Mouse (Mus musculus) MEL (cell line): ENCODE results near the gene Sin3b. TPM values are rescaled to one million over a fixed set of nuclear protein-coding genes. Genes with fewer than 3 reads are reported as not detected.
A peak's percentile ranks its signal among the peaks of the same experiment; 100 is the strongest.
"Not testable (repeated sequence)": the region's sequence is repeated elsewhere in the genome, so short reads cannot be mapped to it uniquely, and the experiment has no call there.

Experiments
- DNase-seq: peaks from one replicate; pipeline ENCODE4 v3.0.0; 2011; ENCODE audit warnings: low read depth, low spot score
- H3K27ac ChIP-seq: 2 replicates; pipeline ENCODE4 v1.5.1; 2012; ENCODE audit warnings: low read depth, mild to moderate bottlenecking, control low read depth, low read length, moderate library complexity; ENCODE audit not compliant: control insufficient read depth
- H3K27me3 ChIP-seq, 2 experiments: fragments of 150-350 bp in 1 of 2; sonication (generic) in 1 of 2; 2 replicates each; pipeline ENCODE4 v1.6.1; 2012; ENCODE audit warnings: low read length in 2 of 2, mild to moderate bottlenecking in 2 of 2, improper control_type of control experiment in 1 of 2, moderate library complexity in 1 of 2; ENCODE audit not compliant: insufficient read depth in 2 of 2, control insufficient read depth in 1 of 2
- H3K36me3 ChIP-seq, 2 experiments: 2 replicates each; pipeline ENCODE4 v1.6.1; 2012 to 2014; ENCODE audit warnings: low read length in 2 of 2, improper control_type of control experiment in 1 of 2, inconsistent platforms in 1 of 2, mild to moderate bottlenecking in 1 of 2; ENCODE audit not compliant: insufficient read depth in 2 of 2, control insufficient read depth in 1 of 2
- H3K4me1 ChIP-seq, 2 experiments: fragments of 150-350 bp in 1 of 2; sonication (generic) in 1 of 2; 2 replicates each; pipeline ENCODE4 v1.6.1; 2012; ENCODE audit warnings: low read length in 2 of 2, improper control_type of control experiment in 1 of 2, mild to moderate bottlenecking in 1 of 2; ENCODE audit not compliant: insufficient read depth in 2 of 2, control insufficient read depth in 1 of 2
- H3K4me3 ChIP-seq, 2 experiments: fragments of 150-350 bp in 1 of 2; sonication (generic) in 1 of 2; 2 replicates each; pipeline ENCODE4 v1.5.1; 2012; ENCODE audit warnings: low read depth in 2 of 2, low read length in 2 of 2, mild to moderate bottlenecking in 2 of 2, moderate library complexity in 2 of 2, control low read depth in 1 of 2, improper control_type of control experiment in 1 of 2; ENCODE audit not compliant: control insufficient read depth in 1 of 2, insufficient read depth in 1 of 2
- H3K79me2 ChIP-seq: 2 replicates; pipeline ENCODE4 v1.6.1; 2012; ENCODE audit warnings: mild to moderate bottlenecking, low read length, moderate library complexity; ENCODE audit not compliant: control insufficient read depth, poor library complexity, insufficient read depth
- H3K9ac ChIP-seq: 2 replicates; pipeline ENCODE4 v1.6.1; 2012; ENCODE audit warnings: low read depth, mild to moderate bottlenecking, control low read depth, low read length, moderate library complexity; ENCODE audit not compliant: control insufficient read depth, poor library complexity, severe bottlenecking
- H3K9me3 ChIP-seq: fragments of 150-350 bp; sonication (generic); replicated peaks from 2 replicates; pipeline ENCODE4 v1.6.1; 2012; ENCODE audit warnings: mild to moderate bottlenecking, low read length, improper control_type of control experiment, moderate library complexity; ENCODE audit not compliant: insufficient read depth
- CTCF ChIP-seq, 3 experiments: IDR thresholded peaks in 2 of 3; conservative IDR thresholded peaks in 1 of 3; 2 replicates each; pipeline ENCODE4 v1.5.1; 2011 to 2012; ENCODE audit warnings: low read length in 3 of 3, low read depth in 2 of 3, mild to moderate bottlenecking in 2 of 3, improper control_type of control experiment in 1 of 3, inconsistent platforms in 1 of 3, mixed read lengths in 1 of 3, moderate library complexity in 1 of 3; ENCODE audit not compliant: control insufficient read depth in 1 of 3, insufficient read depth in 1 of 3, poor library complexity in 1 of 3, severe bottlenecking in 1 of 3
- HCFC1 ChIP-seq: IDR thresholded peaks from 2 replicates; pipeline ENCODE4 v1.6.1; 2012; ENCODE audit warnings: low read depth, mild to moderate bottlenecking, inconsistent platforms, low read length, improper control_type of control experiment, moderate library complexity
- MXI1 ChIP-seq: IDR thresholded peaks from 2 replicates; pipeline ENCODE4 v1.6.1; 2011; ENCODE audit warnings: mild to moderate bottlenecking, low read depth, low read length, improper control_type of control experiment
- MYC ChIP-seq: IDR thresholded peaks from 2 replicates; pipeline ENCODE4 v1.6.1; 2011; ENCODE audit warnings: low read depth, mild to moderate bottlenecking, low read length, improper control_type of control experiment, moderate library complexity
- POLR2A ChIP-seq, 2 experiments: IDR thresholded peaks; 2 replicates each; pipeline ENCODE4 v1.6.1; 2011 to 2012; ENCODE audit warnings: low read length in 2 of 2, mild to moderate bottlenecking in 2 of 2, control low read depth in 1 of 2, improper control_type of control experiment in 1 of 2, low read depth in 1 of 2, moderate library complexity in 1 of 2; ENCODE audit not compliant: control insufficient read depth in 1 of 2, insufficient read depth in 1 of 2, poor library complexity in 1 of 2
- SIN3A ChIP-seq: IDR thresholded peaks from 2 replicates; pipeline ENCODE4 v1.6.1; 2012; ENCODE audit warnings: low read length, improper control_type of control experiment, inconsistent platforms
- SMC3 ChIP-seq: IDR thresholded peaks from 2 replicates; pipeline ENCODE4 v1.6.1; 2011; ENCODE audit warnings: low read depth, low read length, improper control_type of control experiment
- TBP ChIP-seq: IDR thresholded peaks from 2 replicates; pipeline ENCODE4 v1.8.0; 2011; ENCODE audit warnings: low read depth, low read length, improper control_type of control experiment
- UBTF ChIP-seq: IDR thresholded peaks from 2 replicates; pipeline ENCODE4 v1.6.1; 2012; ENCODE audit warnings: low read depth, mild to moderate bottlenecking, inconsistent platforms, low read length, improper control_type of control experiment, moderate library complexity, borderline replicate concordance; ENCODE audit not compliant: insufficient read depth
- USF2 ChIP-seq, 2 experiments: IDR thresholded peaks; 2 replicates each; pipeline ENCODE4 v1.6.1; 2011 to 2012; ENCODE audit warnings: improper control_type of control experiment in 2 of 2, low read length in 2 of 2, borderline replicate concordance in 1 of 2, inconsistent platforms in 1 of 2, low read depth in 1 of 2, mild to moderate bottlenecking in 1 of 2; ENCODE audit not compliant: insufficient read depth in 1 of 2
- polyA plus RNA-seq, 2 experiments: library from polyadenylated mRNA; stranded (reverse) in 1 of 2; unstranded in 1 of 2; fragments of >175 nt in 1 of 2; fragments of >200 nt in 1 of 2; gene quantifications; 2 replicates each; pipeline versions ENCODE4 v1.2.1 to v1.2.4; 2012; ENCODE audit warnings: low replicate concordance in 2 of 2, low read depth in 1 of 2; ENCODE audit not compliant: insufficient read length in 2 of 2, insufficient read depth in 1 of 2, missing spikeins in 1 of 2
- total RNA-seq: library from RNA; depleted of rRNA; stranded (reverse); fragments of 300-350 nt; gene quantifications from 2 replicates; pipeline ENCODE4 v1.2.3, GENCODE M21; 2012

Gene Sin3b
- total and polyA plus RNA-seq, 3 experiments = 115 to 139 TPM; not detected in 1

DNA sequence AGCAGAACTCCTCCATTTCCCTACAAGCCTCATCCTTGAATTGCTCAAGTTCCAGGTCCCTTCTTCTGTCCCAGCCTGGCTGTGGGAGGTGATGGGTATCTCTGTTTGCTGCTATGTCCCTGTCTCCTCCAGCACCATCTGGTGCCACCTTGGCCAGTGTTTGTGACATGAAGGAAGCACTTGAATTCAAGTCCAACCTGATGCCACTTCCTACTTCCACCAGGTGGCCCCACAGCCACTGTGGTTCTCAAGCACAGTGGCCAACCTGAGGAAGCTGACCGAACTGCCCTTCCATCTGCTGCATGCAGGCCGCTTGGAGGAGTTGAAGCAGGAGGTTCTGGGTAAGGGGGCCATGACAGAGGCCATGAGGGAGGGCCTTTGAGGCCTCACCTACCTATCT, 48.9 kb upstream of the Sin3b start:
- Histone ChIP-seq H3K4me3 (no peak overlapping the region), H3K4me1 (no peaks in the 10 kb centered on the region), H3K9ac (no peak overlapping the region), H3K27ac (no peak overlapping the region), H3K9me3 (no peaks in the 10 kb centered on the region), H3K27me3 (peaks cover 3 to 4% of the 10 kb centered on the region in 2 experiments; a peak in 1 of 4 replicates), H3K79me2 (no peaks in the 10 kb centered on the region), H3K36me3 (no peaks in the 10 kb centered on the region)
- no peak for TF ChIP-seq TBP
- peak in 2 of 3 experiments; percentile 17 to 21; a peak in 2 of 6 replicates for TF ChIP-seq CTCF (IDR thresholded peaks at IDR 0.05 in 2 of 3, conservative IDR thresholded peaks at IDR 0.05 in 1 of 3; ENCODE audit: control insufficient read depth in 1 of 3, insufficient read depth in 1 of 3, low read depth in 2 of 3, low read length in 3 of 3, poor library complexity in 1 of 3, severe bottlenecking in 1 of 3)
- peak; percentile 23; the same call in 1 of the 2 replicates for TF ChIP-seq SMC3
- no peak for TF ChIP-seq POLR2A (IDR thresholded peaks at IDR 0.05; ENCODE audit: control insufficient read depth in 1 of 2, insufficient read depth in 1 of 2, low read depth in 1 of 2, low read length in 2 of 2, poor library complexity in 1 of 2)
- TF ChIP-seq HCFC1 = no peak
- DNase-seq = no peak

GRCm38 (mm10) chr8:72676436-72676835, 46.6 kb upstream of the Sin3b start:
- Histone ChIP-seq H3K9ac (no peak overlapping the region), H3K4me3 (no peak overlapping the region), H3K27ac (no peak overlapping the region), H3K36me3 (no peaks in the 10 kb centered on the region), H3K9me3 (no peaks in the 10 kb centered on the region), H3K79me2 (no peaks in the 10 kb centered on the region), H3K27me3 (peaks cover 3 to 4% of the 10 kb centered on the region in 2 experiments; a peak in 1 of 4 replicates), H3K4me1 (no peaks in the 10 kb centered on the region)
- TF ChIP-seq MXI1 = no peak
- no peak for TF ChIP-seq CTCF (IDR thresholded peaks at IDR 0.05 in 2 of 3, conservative IDR thresholded peaks at IDR 0.05 in 1 of 3; ENCODE audit: control insufficient read depth in 1 of 3, insufficient read depth in 1 of 3, low read depth in 2 of 3, low read length in 3 of 3, poor library complexity in 1 of 3, severe bottlenecking in 1 of 3)
- no peak for TF ChIP-seq SIN3A
- no peak for TF ChIP-seq UBTF
- no peak for TF ChIP-seq POLR2A (IDR thresholded peaks at IDR 0.05; ENCODE audit: control insufficient read depth in 1 of 2, insufficient read depth in 1 of 2, low read depth in 1 of 2, low read length in 2 of 2, poor library complexity in 1 of 2)
- no peak for TF ChIP-seq USF2 (IDR thresholded peaks at IDR 0.05; ENCODE audit: borderline replicate concordance in 1 of 2, insufficient read depth in 1 of 2, low read depth in 1 of 2, low read length in 2 of 2)
- TF ChIP-seq MYC = no peak
- DNase-seq = no peak

DNA sequence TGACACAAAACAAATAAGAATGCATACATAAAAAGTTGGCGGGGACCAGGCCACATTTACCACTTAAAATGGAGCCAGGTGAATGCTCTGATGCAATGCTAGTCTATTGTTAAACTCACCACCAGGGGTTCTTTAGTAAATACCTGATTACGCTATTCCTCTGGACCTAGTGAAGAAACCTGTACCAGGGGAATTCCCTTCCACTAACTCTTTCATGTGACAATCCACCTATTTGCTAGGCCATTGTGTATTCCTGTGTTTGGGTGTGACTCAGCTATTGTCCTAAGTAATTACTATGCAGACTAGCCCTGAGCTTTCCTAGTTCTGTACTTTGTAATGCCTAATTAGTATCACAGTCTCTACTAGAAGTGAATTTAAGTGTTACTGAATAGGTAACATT, 46.2 kb upstream of the Sin3b start:
- DNase-seq, H3K79me2 ChIP-seq, H3K27me3 ChIP-seq, H3K4me1 ChIP-seq, H3K36me3 ChIP-seq, H3K4me3 ChIP-seq, H3K9ac ChIP-seq, H3K9me3 ChIP-seq, H3K27ac ChIP-seq: not testable (repeated sequence)
